Mouse (Mus musculus): Measurements from ENCODE around the gene Pdlim7. TPM values are rescaled to one million over a fixed set of nuclear protein-coding genes. Genes with fewer than 3 reads are reported as not detected.

Pdlim7 gene
- polyA plus RNA-seq, 1 experiment from 2014 or later = 198 TPM

- peaks cover 59% of the 10 kb centered on the region for H3K36me3 ChIP-seq
- peaks cover 10% of the 10 kb centered on the region for H3K4me1 ChIP-seq
- H3K9ac ChIP-seq = no peak overlapping the region
- H3K9me3 ChIP-seq = no peaks in the 10 kb centered on the region
- no peak for ATAC-seq (ENCODE audit: insufficient read depth, low FRiP score, low read depth)
- H3K27me3 ChIP-seq (replicated peaks) = no peaks in the 10 kb centered on the region
- H3K4me3 ChIP-seq (replicated peaks) = peak overlapping the region; percentile 89
- H3K4me2 ChIP-seq = peak overlapping the region; percentile 95
- H3K27ac ChIP-seq = no peak overlapping the region
- WGBS = 89% methylated on average over 15 of the region's 15 CpGs
These were observed 21.7 kb upstream of the Pdlim7 start for GRCm38 (mm10) chr13:55535191-55535590.

- H3K4me3 ChIP-seq (replicated peaks) = peak within 1 kb of the TSS; percentile 1
- no peak within 1 kb of the TSS for H3K4me2 ChIP-seq
- 73% methylated on average over 8 of the region's 8 CpGs for WGBS
- no peaks in the 10 kb centered on the region for H3K27me3 ChIP-seq (replicated peaks)
- H3K9ac ChIP-seq = no peak within 1 kb of the TSS
- no peaks in the 10 kb centered on the region for H3K9me3 ChIP-seq
- no peak within 1 kb of the TSS for H3K27ac ChIP-seq
- no peaks in the 10 kb centered on the region for H3K4me1 ChIP-seq
- H3K36me3 ChIP-seq = peaks cover 45% of the 10 kb centered on the region
- no peak for ATAC-seq (ENCODE audit: insufficient read depth, low FRiP score, low read depth)
These were observed 15.9 kb upstream of the Pdlim7 start, which contains the start of gene Dok3 for GRCm38 (mm10) chr13:55529198-55529915. TSS of gene Dok3 (minus strand) at chr13:55529296.

- Histone ChIP-seq H3K4me2 (no peak overlapping the region), H3K36me3 (peaks cover 33% of the 10 kb centered on the region), H3K27me3 (replicated peaks) (no peaks in the 10 kb centered on the region), H3K4me3 (replicated peaks) (peak overlapping the region; percentile 1), H3K9ac (no peak overlapping the region), H3K9me3 (no peaks in the 10 kb centered on the region), H3K27ac (no peak overlapping the region), H3K4me1 (no peaks in the 10 kb centered on the region)
- ATAC-seq (ENCODE audit: insufficient read depth, low FRiP score, low read depth) = no peak
- WGBS = 75% methylated on average over 18 of the region's 18 CpGs
These were observed 14.6 kb upstream of the Pdlim7 start for GRCm38 (mm10) chr13:55527834-55528772.

- Histone ChIP-seq H3K4me3 (replicated peaks) (no peak overlapping the region), H3K27ac (no peak overlapping the region), H3K36me3 (peaks cover 25% of the 10 kb centered on the region), H3K27me3 (replicated peaks) (no peaks in the 10 kb centered on the region), H3K9ac (no peak overlapping the region), H3K4me2 (no peak overlapping the region; the same call in 1 of the 2 replicates), H3K9me3 (no peaks in the 10 kb centered on the region), H3K4me1 (no peaks in the 10 kb centered on the region)
- no peak for ATAC-seq (ENCODE audit: insufficient read depth, low FRiP score, low read depth)
- WGBS = 74% methylated on average over 16 of the region's 16 CpGs
These were observed 13.7 kb upstream of the Pdlim7 start for GRCm38 (mm10) chr13:55527212-55527611.

GRCm38 (mm10) chr13:55525733-55526553 lies 12.5 kb upstream of the Pdlim7 start:
- Histone ChIP-seq H3K9ac (no peak overlapping the region), H3K27ac (no peak overlapping the region), H3K27me3 (replicated peaks) (no peaks in the 10 kb centered on the region), H3K4me1 (no peaks in the 10 kb centered on the region), H3K9me3 (no peaks in the 10 kb centered on the region), H3K4me2 (no peak overlapping the region), H3K36me3 (peaks cover 12% of the 10 kb centered on the region), H3K4me3 (replicated peaks) (no peak overlapping the region)
- ATAC-seq (ENCODE audit: insufficient read depth, low FRiP score, low read depth) = no peak
- 72% methylated on average over 16 of the region's 16 CpGs for WGBS

GRCm38 (mm10) chr13:55523951-55524600 lies 10.6 kb upstream of the Pdlim7 start:
- H3K27ac ChIP-seq = no peak overlapping the region
- 92% methylated on average over 23 of the region's 23 CpGs for WGBS
- no peaks in the 10 kb centered on the region for H3K27me3 ChIP-seq (replicated peaks)
- ATAC-seq (ENCODE audit: insufficient read depth, low FRiP score, low read depth) = no peak
- H3K9me3 ChIP-seq = no peaks in the 10 kb centered on the region
- no peak overlapping the region for H3K4me2 ChIP-seq
- H3K4me3 ChIP-seq (replicated peaks) = no peak overlapping the region
- H3K4me1 ChIP-seq = no peaks in the 10 kb centered on the region
- H3K36me3 ChIP-seq = no peaks in the 10 kb centered on the region
- H3K9ac ChIP-seq = no peak overlapping the region

GRCm38 (mm10) chr13:55523278-55523677 lies 9.8 kb upstream of the Pdlim7 start:
- no peak for ATAC-seq (ENCODE audit: insufficient read depth, low FRiP score, low read depth)
- 56% methylated on average over 17 of the region's 17 CpGs for WGBS

GRCm38 (mm10) chr13:55522730-55523129 lies 9.3 kb upstream of the Pdlim7 start:
- no peaks in the 10 kb centered on the region for H3K4me1 ChIP-seq
- H3K36me3 ChIP-seq = no peaks in the 10 kb centered on the region
- no peak for ATAC-seq (ENCODE audit: insufficient read depth, low FRiP score, low read depth)
- no peaks in the 10 kb centered on the region for H3K9me3 ChIP-seq
- H3K27ac ChIP-seq = no peak overlapping the region
- no peak overlapping the region for H3K4me2 ChIP-seq
- 64% methylated on average over 8 of the region's 8 CpGs for WGBS
- no peak overlapping the region for H3K4me3 ChIP-seq (replicated peaks)
- H3K27me3 ChIP-seq (replicated peaks) = no peaks in the 10 kb centered on the region
- no peak overlapping the region for H3K9ac ChIP-seq

More at GRCm38 (mm10) chr13:55523278-55523677, 9.8 kb upstream of the Pdlim7 start:
- no peaks in the 10 kb centered on the region for H3K4me1 ChIP-seq
- H3K27me3 ChIP-seq (replicated peaks) = no peaks in the 10 kb centered on the region
- no peak overlapping the region for H3K4me3 ChIP-seq (replicated peaks)
- no peak overlapping the region for H3K27ac ChIP-seq
- no peaks in the 10 kb centered on the region for H3K9me3 ChIP-seq
- H3K9ac ChIP-seq = no peak overlapping the region
- no peak overlapping the region for H3K4me2 ChIP-seq
- H3K36me3 ChIP-seq = no peaks in the 10 kb centered on the region

- WGBS = 65% methylated on average over 4 of the region's 4 CpGs
- H3K9me3 ChIP-seq = no peaks in the 10 kb centered on the region
- H3K27ac ChIP-seq = no peak overlapping the region
- H3K9ac ChIP-seq = no peak overlapping the region
- H3K4me3 ChIP-seq (replicated peaks) = no peak overlapping the region
- no peaks in the 10 kb centered on the region for H3K4me1 ChIP-seq
- no peak overlapping the region for H3K4me2 ChIP-seq
- H3K36me3 ChIP-seq = no peaks in the 10 kb centered on the region
- H3K27me3 ChIP-seq (replicated peaks) = no peaks in the 10 kb centered on the region
- no peak for ATAC-seq (ENCODE audit: insufficient read depth, low FRiP score, low read depth)
These were observed 6.1 kb upstream of the Pdlim7 start for GRCm38 (mm10) chr13:55519606-55520005.

GRCm38 (mm10) chr13:55516955-55517354 lies 3.5 kb upstream of the Pdlim7 start:
- Histone ChIP-seq H3K4me1 (peaks cover 7% of the 10 kb centered on the region), H3K9ac (no peak overlapping the region), H3K9me3 (no peaks in the 10 kb centered on the region), H3K27me3 (replicated peaks) (no peaks in the 10 kb centered on the region), H3K4me3 (replicated peaks) (no peak overlapping the region), H3K27ac (no peak overlapping the region), H3K4me2 (no peak overlapping the region), H3K36me3 (no peaks in the 10 kb centered on the region)
- ATAC-seq (ENCODE audit: insufficient read depth, low FRiP score, low read depth) = no peak
- WGBS = 2% methylated on average over 5 of the region's 5 CpGs

GRCm38 (mm10) chr13:55513828-55514227 lies 352 bp upstream of the Pdlim7 start:
- ATAC-seq (ENCODE audit: insufficient read depth, low FRiP score, low read depth) = no peak
- H3K4me1 ChIP-seq = peaks cover 36% of the 10 kb centered on the region
- peaks cover 8% of the 10 kb centered on the region; the same call in 1 of the 2 replicates for H3K36me3 ChIP-seq
- 42% methylated on average over 9 of the region's 9 CpGs for WGBS
- H3K4me2 ChIP-seq = peak overlapping the region; percentile 87
- H3K9ac ChIP-seq = no peak overlapping the region
- H3K9me3 ChIP-seq = no peaks in the 10 kb centered on the region
- no peak overlapping the region for H3K27ac ChIP-seq
- H3K27me3 ChIP-seq (replicated peaks) = no peaks in the 10 kb centered on the region
- peak overlapping the region; percentile 90 for H3K4me3 ChIP-seq (replicated peaks)
